Mouse (Mus musculus): ENCODE data around the gene Dlgap4. TPM values are rescaled to one million over a fixed set of nuclear protein-coding genes. Genes with fewer than 3 reads are reported as not detected.

Gene Dlgap4
- total RNA-seq, 2 experiments from 2014 or later = 10.9 to 23.4 TPM

GRCm38 (mm10) chr2:156724871-156725270 is 111.4 kb downstream of the Dlgap4 start:
- ATAC-seq (replicated peaks; ENCODE audit: low FRiP score, low TSS enrichment, poor library complexity, severe bottlenecking) = no peak

- no peak for ATAC-seq (replicated peaks; ENCODE audit: low FRiP score, low TSS enrichment, poor library complexity, severe bottlenecking)
These were observed 112.8 kb downstream of the Dlgap4 start for GRCm38 (mm10) chr2:156726344-156726743.

GRCm38 (mm10) chr2:156726878-156727277 is 113.4 kb downstream of the Dlgap4 start:
- ATAC-seq (replicated peaks; ENCODE audit: low FRiP score, low TSS enrichment, poor library complexity, severe bottlenecking) = no peak

GRCm38 (mm10) chr2:156729537-156730469 is 116.3 kb downstream of the Dlgap4 start:
- peak; percentile 43 for ATAC-seq (replicated peaks; ENCODE audit: low FRiP score, low TSS enrichment, poor library complexity, severe bottlenecking)

GRCm38 (mm10) chr2:156730501-156730921 is 117.0 kb downstream of the Dlgap4 start:
- peak; percentile 48 for ATAC-seq (replicated peaks; ENCODE audit: low FRiP score, low TSS enrichment, poor library complexity, severe bottlenecking)

- ATAC-seq (replicated peaks; ENCODE audit: low FRiP score, low TSS enrichment, poor library complexity, severe bottlenecking) = no peak
These were observed 118.1 kb downstream of the Dlgap4 start for GRCm38 (mm10) chr2:156731592-156731991.

- ATAC-seq (replicated peaks; ENCODE audit: low FRiP score, low TSS enrichment, poor library complexity, severe bottlenecking) = peak; percentile 49; the same call in 1 of the 2 replicates
These were observed 118.6 kb downstream of the Dlgap4 start for GRCm38 (mm10) chr2:156732109-156732508.

- ATAC-seq (replicated peaks; ENCODE audit: low FRiP score, low TSS enrichment, poor library complexity, severe bottlenecking) = no peak
These were observed 122.3 kb downstream of the Dlgap4 start for GRCm38 (mm10) chr2:156735761-156736335.

GRCm38 (mm10) chr2:156736846-156737245 is 123.3 kb downstream of the Dlgap4 start:
- no peak for ATAC-seq (replicated peaks; ENCODE audit: low FRiP score, low TSS enrichment, poor library complexity, severe bottlenecking)

- ATAC-seq (replicated peaks; ENCODE audit: low FRiP score, low TSS enrichment, poor library complexity, severe bottlenecking) = no peak
These were observed 124.5 kb downstream of the Dlgap4 start for GRCm38 (mm10) chr2:156737976-156738375.

GRCm38 (mm10) chr2:156741265-156741664 is 127.8 kb downstream of the Dlgap4 start:
- ATAC-seq (replicated peaks; ENCODE audit: low FRiP score, low TSS enrichment, poor library complexity, severe bottlenecking) = no peak

GRCm38 (mm10) chr2:156741998-156742397 is 128.5 kb downstream of the Dlgap4 start:
- ATAC-seq (replicated peaks; ENCODE audit: low FRiP score, low TSS enrichment, poor library complexity, severe bottlenecking) = no peak

GRCm38 (mm10) chr2:156743248-156743647 is 129.7 kb downstream of the Dlgap4 start:
- no peak for ATAC-seq (replicated peaks; ENCODE audit: low FRiP score, low TSS enrichment, poor library complexity, severe bottlenecking)

- no peak for ATAC-seq (replicated peaks; ENCODE audit: low FRiP score, low TSS enrichment, poor library complexity, severe bottlenecking)
These were observed 130.9 kb downstream of the Dlgap4 start for GRCm38 (mm10) chr2:156744414-156744813.

GRCm38 (mm10) chr2:156747315-156747714 is 133.8 kb downstream of the Dlgap4 start:
- no peak for ATAC-seq (replicated peaks; ENCODE audit: low FRiP score, low TSS enrichment, poor library complexity, severe bottlenecking)

- ATAC-seq (replicated peaks; ENCODE audit: low FRiP score, low TSS enrichment, poor library complexity, severe bottlenecking) = no peak
These were observed 136.2 kb downstream of the Dlgap4 start for GRCm38 (mm10) chr2:156749687-156750086.

- no peak for ATAC-seq (replicated peaks; ENCODE audit: low FRiP score, low TSS enrichment, poor library complexity, severe bottlenecking)
These were observed 143.4 kb downstream of the Dlgap4 start for GRCm38 (mm10) chr2:156756937-156757336.

GRCm38 (mm10) chr2:156760843-156761505 is 147.5 kb downstream of the Dlgap4 start:
- peak; percentile 48 for ATAC-seq (replicated peaks; ENCODE audit: low FRiP score, low TSS enrichment, poor library complexity, severe bottlenecking)

GRCm38 (mm10) chr2:156761521-156762278 is 148.2 kb downstream of the Dlgap4 start:
- ATAC-seq (replicated peaks; ENCODE audit: low FRiP score, low TSS enrichment, poor library complexity, severe bottlenecking) = no peak

Measured in megakaryocyte-erythroid progenitor cell, adult 5-6 weeks (primary cell).